ENCODE assay signal across 8 mouse cellular contexts in genomic region chr2:85047081-85047480, GRCm38 (mm10). TPM values are rescaled to one million over a fixed set of nuclear protein-coding genes. Genes with fewer than 3 reads are reported as not detected.
DNase-seq lines count a peak whose midpoint lies in the region; ATAC-seq and TF ChIP-seq lines count a peak whose summit lies in the region.

No protein-coding gene starts in this region.

- TF ChIP-seq CTCF in ES-Bruce4 (IDR thresholded peaks at IDR 0.05; ENCODE audit: low read depth, low read length), result no peak

- peak overlapping the region; percentile 68 for H3K27ac ChIP-seq in ES-Bruce4 (ENCODE audit: insufficient read depth, low read length)
- peak overlapping the region; percentile 93 for H3K27ac ChIP-seq in hindbrain, embryonic 13.5 days
- H3K27ac ChIP-seq in lung, embryonic 16.5 days (ENCODE audit: low read length), result peak overlapping the region; percentile 97

- WGBS in hindbrain, embryonic 13.5 days, result 62% methylated on average over 10 of the region's 10 CpGs
- 28% methylated on average over 10 of the region's 10 CpGs for WGBS in lung, embryonic 16.5 days

- H3K9me3 ChIP-seq in ES-Bruce4 (replicated peaks; ENCODE audit: control insufficient read depth, insufficient read depth, low read length, poor library complexity, severe bottlenecking), result no peaks in the 10 kb centered on the region
- H3K9me3 ChIP-seq in hindbrain, embryonic 13.5 days, result no peaks in the 10 kb centered on the region
- no peaks in the 10 kb centered on the region for H3K9me3 ChIP-seq in lung, embryonic 16.5 days (ENCODE audit: control insufficient read depth, low read length)

- H3K36me3 ChIP-seq in ES-Bruce4 (ENCODE audit: control insufficient read depth, insufficient read depth, low read length, poor library complexity, severe bottlenecking), result peaks cover 45% of the 10 kb centered on the region
- H3K36me3 ChIP-seq in hindbrain, embryonic 13.5 days, result peaks cover 57% of the 10 kb centered on the region
- peaks cover 29% of the 10 kb centered on the region for H3K36me3 ChIP-seq in lung, embryonic 16.5 days (ENCODE audit: control insufficient read depth, insufficient read depth, low read length)

- peak overlapping the region; percentile 57 for H3K4me3 ChIP-seq in ES-Bruce4 (ENCODE audit: low read depth, low read length)
- peak overlapping the region; percentile 68 for H3K4me3 ChIP-seq in hindbrain, embryonic 13.5 days
- peak overlapping the region; percentile 72 for H3K4me3 ChIP-seq in lung, embryonic 16.5 days (ENCODE audit: low read length)

- DNase-seq in cerebellum, adult 9-11 months, result peak; percentile 65
- no peak for DNase-seq in cerebellum, postnatal 4 days (ENCODE audit: low spot score in 2 of 2)
- no peak for DNase-seq in frontal cortex, adult 2 months (ENCODE audit: extremely low spot score in 1 of 2, low spot score in 1 of 2)
- DNase-seq in cerebellum, postnatal 14 days, result no peak

- H3K4me1 ChIP-seq in ES-Bruce4 (ENCODE audit: control insufficient read depth, insufficient read depth, low read length), result peaks cover 6% of the 10 kb centered on the region
- peaks cover 48% of the 10 kb centered on the region for H3K4me1 ChIP-seq in hindbrain, embryonic 13.5 days (replicated peaks)
- peaks cover 42% of the 10 kb centered on the region for H3K4me1 ChIP-seq in lung, embryonic 16.5 days (replicated peaks; ENCODE audit: control insufficient read depth, insufficient read depth, low read length)

- ATAC-seq in hindbrain, embryonic 13.5 days (ENCODE audit: low FRiP score), result no peak
- ATAC-seq in lung, embryonic 16.5 days (ENCODE audit: low read depth), result no peak
- no peak for ATAC-seq in monocyte, adult 5-6 weeks (replicated peaks; ENCODE audit: insufficient number of reproducible peaks, low FRiP score, low TSS enrichment, poor library complexity, severe bottlenecking)

- H3K9ac ChIP-seq in ES-Bruce4 (ENCODE audit: low read depth, poor library complexity, severe bottlenecking), result peak overlapping the region; percentile 71
- H3K9ac ChIP-seq in hindbrain, embryonic 13.5 days, result peak overlapping the region; percentile 84; the same call in 1 of the 2 replicates
- peak overlapping the region; percentile 80 for H3K9ac ChIP-seq in lung, embryonic 16.5 days (ENCODE audit: low read length)

- H3K27me3 ChIP-seq in ES-Bruce4 (ENCODE audit: control insufficient read depth, insufficient read depth, low read length, poor library complexity, severe bottlenecking), result no peaks in the 10 kb centered on the region
- H3K27me3 ChIP-seq in hindbrain, embryonic 13.5 days, result no peaks in the 10 kb centered on the region
- no peaks in the 10 kb centered on the region for H3K27me3 ChIP-seq in lung, embryonic 16.5 days (ENCODE audit: control insufficient read depth, insufficient read depth, low read depth, low read length)

- no peak for TF ChIP-seq POLR2A in ES-Bruce4 (IDR thresholded peaks at IDR 0.05; ENCODE audit: insufficient read depth, low read length)

- H3K4me2 ChIP-seq in hindbrain, embryonic 13.5 days, result peak overlapping the region; percentile 80
- H3K4me2 ChIP-seq in lung, embryonic 16.5 days (ENCODE audit: low read depth, low read length), result peak overlapping the region; percentile 78

- no peak for TF ChIP-seq EP300 in ES-Bruce4 (IDR thresholded peaks at IDR 0.05; ENCODE audit: insufficient read depth, low read depth, low read length)

RNA-seq across cellular contexts. Expression of gene Tnks1bp1, which starts 0.7 kb away (rescaled TPM):
- polyA plus RNA-seq in ES-Bruce4 (2011; ENCODE audit: insufficient read depth, insufficient read length, low read depth, missing spikeins), result 27.1 and 33.6 TPM in 2 replicates
- polyA plus RNA-seq in hindbrain, embryonic 13.5 days (2015; fragmentation: Nextera tagmentation; extraction: Ambion mirVana), result 27.2 and 30.2 TPM in 2 replicates
- 56.5 and 65.8 TPM in 2 replicates for polyA plus RNA-seq in lung, embryonic 16.5 days (2015; fragmentation: Nextera tagmentation; extraction: Ambion mirVana)
- polyA plus RNA-seq in frontal cortex, adult 2 months (2012; rRNA removed), result 46.5 and 48.1 TPM in 2 replicates
- 7.1 to 18.7 TPM (median 10.0 TPM) in 3 replicates for total RNA-seq in monocyte, adult 5-6 weeks (2017)

RNA-seq across cellular contexts. Expression of gene P2rx3, which starts 9.8 kb away (rescaled TPM):
- 1.3 and 2.5 TPM in 2 replicates for polyA plus RNA-seq in ES-Bruce4 (2011; ENCODE audit: insufficient read depth, insufficient read length, low read depth, missing spikeins)
- polyA plus RNA-seq in hindbrain, embryonic 13.5 days (2015; fragmentation: Nextera tagmentation; extraction: Ambion mirVana), result 19.3 and 20.3 TPM in 2 replicates
- polyA plus RNA-seq in lung, embryonic 16.5 days (2015; fragmentation: Nextera tagmentation; extraction: Ambion mirVana), result 0.55 and 0.87 TPM in 2 replicates
- 1.8 and 2.1 TPM in 2 replicates for polyA plus RNA-seq in frontal cortex, adult 2 months (2012; rRNA removed)
- total RNA-seq in monocyte, adult 5-6 weeks (2017), result 0.29 TPM in 1 of 3 replicates, not detected in the others

RNA-seq across cellular contexts. Expression of gene Ssrp1, which starts 10.0 kb away (rescaled TPM):
- polyA plus RNA-seq in ES-Bruce4 (2011; ENCODE audit: insufficient read depth, insufficient read length, low read depth, missing spikeins), result 228 and 238 TPM in 2 replicates
- 190 and 199 TPM in 2 replicates for polyA plus RNA-seq in hindbrain, embryonic 13.5 days (2015; fragmentation: Nextera tagmentation; extraction: Ambion mirVana)
- polyA plus RNA-seq in lung, embryonic 16.5 days (2015; fragmentation: Nextera tagmentation; extraction: Ambion mirVana), result 260 and 271 TPM in 2 replicates
- 105 and 124 TPM in 2 replicates for polyA plus RNA-seq in frontal cortex, adult 2 months (2012; rRNA removed)
- 113 to 215 TPM (median 119 TPM) in 3 replicates for total RNA-seq in monocyte, adult 5-6 weeks (2017)

RNA-seq across cellular contexts. Expression of gene Prg3, which starts 59.1 kb away (rescaled TPM):
- not detected in 2 replicates for polyA plus RNA-seq in ES-Bruce4 (2011; ENCODE audit: insufficient read depth, insufficient read length, low read depth, missing spikeins)
- polyA plus RNA-seq in hindbrain, embryonic 13.5 days (2015; fragmentation: Nextera tagmentation; extraction: Ambion mirVana), result not detected in 2 replicates
- polyA plus RNA-seq in lung, embryonic 16.5 days (2015; fragmentation: Nextera tagmentation; extraction: Ambion mirVana), result not detected in 2 replicates
- polyA plus RNA-seq in frontal cortex, adult 2 months (2012; rRNA removed), result not detected in 2 replicates
- not detected in 3 replicates for total RNA-seq in monocyte, adult 5-6 weeks (2017)
